Mouse (Mus musculus): ENCODE measurements around the gene Dedd2.

GRCm38 (mm10) chr7:25154648-25155047, 65.8 kb downstream of the Dedd2 start:
- TF ChIP-seq POLR2A (IDR thresholded peaks at IDR 0.05; ENCODE audit: borderline replicate concordance, extremely low read depth, low read depth, low read length) (no peak), CTCF (IDR thresholded peaks at IDR 0.05; ENCODE audit: insufficient read depth, low read length) (no peak)

Measured in lung, adult 2 months (tissue).